Mouse (Mus musculus) neural tube, embryonic 14.5 days (tissue): ENCODE results near the gene Ppp1r12a. TPM values are rescaled to one million over a fixed set of nuclear protein-coding genes. Genes with fewer than 3 reads are reported as not detected.

Experiments
- ATAC-seq: fragments of 200-750 bp; cut with Nextera tagmentation; 2 replicates; pipeline ENCODE4 v1.8.0; 2017; ENCODE audit warnings: low read depth, mild to moderate bottlenecking, moderate TSS enrichment, moderate library complexity
- H3K27ac ChIP-seq: fragments of 300-500 bp; sonication (generic); 2 replicates; pipeline ENCODE4 v1.5.1; 2014; ENCODE audit warnings: low read depth, mild to moderate bottlenecking, control low read depth, low read length, moderate library complexity, mixed read lengths
- H3K27me3 ChIP-seq: fragments of 300-500 bp; sonication (generic); 2 replicates; pipeline ENCODE4 v1.6.1; 2014; ENCODE audit warnings: low read length; ENCODE audit not compliant: control insufficient read depth, insufficient read depth
- H3K36me3 ChIP-seq: fragments of 300-500 bp; sonication (generic); 2 replicates; pipeline ENCODE4 v1.6.1; 2014; ENCODE audit warnings: low read length, mixed read lengths; ENCODE audit not compliant: control insufficient read depth, insufficient read depth
- H3K4me1 ChIP-seq: fragments of 300-500 bp; sonication (generic); 2 replicates; pipeline ENCODE4 v1.6.1; 2014; ENCODE audit warnings: low read length; ENCODE audit not compliant: control insufficient read depth, insufficient read depth
- H3K4me2 ChIP-seq: fragments of 300-500 bp; sonication (generic); 2 replicates; pipeline ENCODE4 v1.6.1; 2014; ENCODE audit warnings: mild to moderate bottlenecking, low read depth, low read length, control low read depth
- H3K4me3 ChIP-seq: fragments of 300-500 bp; sonication (generic); 2 replicates; pipeline ENCODE4 v1.5.1; 2014; ENCODE audit warnings: low read depth, low read length, control low read depth, mixed read lengths
- H3K9ac ChIP-seq: fragments of 300-500 bp; sonication (generic); replicated peaks from 2 replicates; pipeline ENCODE4 v1.6.1; 2014; ENCODE audit warnings: low read depth, mild to moderate bottlenecking, control low read depth, low read length, mixed read lengths
- H3K9me3 ChIP-seq: fragments of 300-500 bp; sonication (generic); 2 replicates; pipeline ENCODE4 v1.6.1; 2016; ENCODE audit warnings: low read length; ENCODE audit not compliant: control insufficient read depth
- WGBS: fragments of 180-500 bp; shearing (Covaris S2); extraction: QIAGEN DNeasy Blood & Tissue Kit; methylation state at CpG from one replicate; pipeline ENCODE4 v1.1.7; 2014; 5-methylcytosine and 5-hydroxymethylcytosine counted together
- polyA plus RNA-seq: library from polyadenylated mRNA; unstranded; fragments of >200 nt; fragmentation: Nextera tagmentation; extraction: Ambion mirVana; gene quantifications from 2 replicates; pipeline ENCODE4 v1.2.1, GENCODE M21; 2014

Gene Ppp1r12a
- polyA plus RNA-seq, 1 experiment from 2014 or later: 81.7 TPM

- ATAC-seq: no peak
- H3K9me3 ChIP-seq: no peaks in the 10 kb centered on the region
- no peak overlapping the region for H3K4me2 ChIP-seq
- no peak overlapping the region for H3K9ac ChIP-seq
- no peaks in the 10 kb centered on the region for H3K36me3 ChIP-seq
- no peak overlapping the region for H3K4me3 ChIP-seq
- no peaks in the 10 kb centered on the region for H3K27me3 ChIP-seq
- H3K4me1 ChIP-seq: no peaks in the 10 kb centered on the region
- H3K27ac ChIP-seq: no peak overlapping the region
- WGBS: 91% methylated on average over 7 of the region's 7 CpGs
These were observed 134.5 kb downstream of the Ppp1r12a start for GRCm38 (mm10) chr10:108296446-108296845.

GRCm38 (mm10) chr10:108298261-108298660, 136.3 kb downstream of the Ppp1r12a start:
- Histone ChIP-seq H3K27me3 (no peaks in the 10 kb centered on the region), H3K4me3 (no peak overlapping the region), H3K4me2 (no peak overlapping the region), H3K9ac (no peak overlapping the region), H3K4me1 (no peaks in the 10 kb centered on the region), H3K27ac (no peak overlapping the region), H3K36me3 (no peaks in the 10 kb centered on the region), H3K9me3 (no peaks in the 10 kb centered on the region)
- no peak for ATAC-seq
- 96% methylated on average over 13 of the region's 13 CpGs for WGBS

- Histone ChIP-seq H3K9me3 (no peaks in the 10 kb centered on the region), H3K4me2 (no peak overlapping the region), H3K4me3 (no peak overlapping the region), H3K27me3 (no peaks in the 10 kb centered on the region), H3K4me1 (no peaks in the 10 kb centered on the region), H3K9ac (no peak overlapping the region), H3K36me3 (no peaks in the 10 kb centered on the region), H3K27ac (no peak overlapping the region)
- WGBS: 89% methylated on average over 16 of the region's 17 CpGs
- ATAC-seq: no peak
These were observed 137.0 kb downstream of the Ppp1r12a start for GRCm38 (mm10) chr10:108298841-108299545.

- no peak overlapping the region for H3K27ac ChIP-seq
- no peaks in the 10 kb centered on the region for H3K27me3 ChIP-seq
- no peak overlapping the region for H3K9ac ChIP-seq
- no peak overlapping the region for H3K4me2 ChIP-seq
- H3K36me3 ChIP-seq: no peaks in the 10 kb centered on the region
- no peaks in the 10 kb centered on the region for H3K9me3 ChIP-seq
- no peak for ATAC-seq
- 67% methylated on average over 11 of the region's 11 CpGs for WGBS
- no peaks in the 10 kb centered on the region for H3K4me1 ChIP-seq
- H3K4me3 ChIP-seq: no peak overlapping the region
These were observed 137.8 kb downstream of the Ppp1r12a start for GRCm38 (mm10) chr10:108299828-108300227.

GRCm38 (mm10) chr10:108300843-108301242, 138.8 kb downstream of the Ppp1r12a start:
- Histone ChIP-seq H3K9me3 (no peaks in the 10 kb centered on the region), H3K4me2 (peak overlapping the region; percentile 38), H3K9ac (no peak overlapping the region), H3K36me3 (no peaks in the 10 kb centered on the region), H3K4me3 (no peak overlapping the region), H3K27me3 (no peaks in the 10 kb centered on the region), H3K4me1 (no peaks in the 10 kb centered on the region), H3K27ac (no peak overlapping the region)
- WGBS: 12% methylated on average over 19 of the region's 19 CpGs
- peak; percentile 88; the same call in 1 of the 2 replicates for ATAC-seq

GRCm38 (mm10) chr10:108307772-108308171, 145.8 kb downstream of the Ppp1r12a start:
- H3K4me3 ChIP-seq: no peak overlapping the region
- H3K4me2 ChIP-seq: no peak overlapping the region
- H3K36me3 ChIP-seq: no peaks in the 10 kb centered on the region
- H3K27me3 ChIP-seq: no peaks in the 10 kb centered on the region
- no peak overlapping the region for H3K9ac ChIP-seq
- ATAC-seq: peak; percentile 76
- no peaks in the 10 kb centered on the region for H3K4me1 ChIP-seq
- peak overlapping the region; percentile 40; the same call in 1 of the 2 replicates for H3K27ac ChIP-seq
- WGBS: 60% methylated on average over 11 of the region's 11 CpGs
- no peaks in the 10 kb centered on the region for H3K9me3 ChIP-seq

- H3K4me1 ChIP-seq: no peaks in the 10 kb centered on the region
- 92% methylated on average over 5 of the region's 5 CpGs for WGBS
- no peak for ATAC-seq
- no peak overlapping the region for H3K9ac ChIP-seq
- H3K27ac ChIP-seq: no peak overlapping the region
- H3K4me2 ChIP-seq: no peak overlapping the region
- H3K27me3 ChIP-seq: no peaks in the 10 kb centered on the region
- no peak overlapping the region for H3K4me3 ChIP-seq
- no peaks in the 10 kb centered on the region for H3K36me3 ChIP-seq
- H3K9me3 ChIP-seq: no peaks in the 10 kb centered on the region
These were observed 148.2 kb downstream of the Ppp1r12a start for GRCm38 (mm10) chr10:108310195-108310594.

- Histone ChIP-seq H3K4me2 (no peak overlapping the region), H3K27ac (no peak overlapping the region), H3K9me3 (no peaks in the 10 kb centered on the region), H3K9ac (no peak overlapping the region), H3K4me1 (no peaks in the 10 kb centered on the region), H3K27me3 (no peaks in the 10 kb centered on the region), H3K4me3 (no peak overlapping the region), H3K36me3 (no peaks in the 10 kb centered on the region)
- ATAC-seq: no peak
- WGBS: 94% methylated on average over 3 of the region's 3 CpGs
These were observed 149.4 kb downstream of the Ppp1r12a start for GRCm38 (mm10) chr10:108311396-108311795.

- Histone ChIP-seq H3K9me3 (no peaks in the 10 kb centered on the region), H3K36me3 (no peaks in the 10 kb centered on the region), H3K4me1 (no peaks in the 10 kb centered on the region), H3K27ac (no peak overlapping the region), H3K4me2 (no peak overlapping the region), H3K27me3 (no peaks in the 10 kb centered on the region), H3K4me3 (no peak overlapping the region), H3K9ac (no peak overlapping the region)
- no peak for ATAC-seq
- WGBS: 27% methylated on average over 6 of the region's 6 CpGs
These were observed 151.9 kb downstream of the Ppp1r12a start for GRCm38 (mm10) chr10:108313845-108314244.
